Mouse (Mus musculus) adrenal gland (tissue): ENCODE data around the gene Inpp4b.

Experiments used
- intact Hi-C: fragments of 180-260 bp; cut with DNase I; formaldehyde crosslinking; loops from one replicate; pipeline ENCODE4 v1.15.1; 2025

Gene Inpp4b

DNA sequence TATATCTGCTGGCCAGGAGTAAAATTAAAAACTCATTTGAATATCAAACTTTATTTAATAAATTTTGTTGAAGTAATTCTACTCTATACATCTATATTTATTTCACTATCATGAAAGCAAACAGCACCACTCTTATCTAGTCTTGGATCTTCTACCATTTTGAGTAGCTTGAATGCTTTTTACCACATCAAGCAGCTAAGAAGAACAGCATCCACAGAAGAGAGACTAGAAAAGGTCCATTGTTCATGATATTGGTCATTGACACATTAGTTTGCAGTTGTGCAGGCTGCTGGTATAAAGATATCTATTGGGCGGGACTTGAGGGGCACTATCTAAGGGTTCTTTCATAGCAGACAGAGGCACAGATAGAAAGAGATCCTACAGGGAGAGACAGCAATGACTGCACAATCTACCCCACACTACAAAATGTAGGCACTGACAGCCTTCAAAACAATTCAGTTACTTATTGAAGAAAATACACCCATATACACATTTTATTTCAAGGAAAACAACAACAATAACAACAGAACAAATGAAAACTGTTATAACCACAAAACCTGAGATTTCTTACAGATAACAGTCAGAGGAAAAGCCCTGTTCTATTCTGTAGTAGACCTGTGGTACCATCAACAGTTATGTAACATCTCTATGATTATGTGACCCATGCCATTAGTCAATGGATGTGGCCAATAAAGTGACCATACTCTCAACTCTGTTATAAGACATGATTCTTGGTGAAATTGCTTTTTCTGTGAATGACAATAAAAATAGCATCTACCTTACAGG, 230.2 kb downstream of the Inpp4b start:
- intact Hi-C loops = loop anchor here (10.0 kb wide), 1 partner anchor 232 kb away; no protein-coding TSS in a partner anchor

DNA sequence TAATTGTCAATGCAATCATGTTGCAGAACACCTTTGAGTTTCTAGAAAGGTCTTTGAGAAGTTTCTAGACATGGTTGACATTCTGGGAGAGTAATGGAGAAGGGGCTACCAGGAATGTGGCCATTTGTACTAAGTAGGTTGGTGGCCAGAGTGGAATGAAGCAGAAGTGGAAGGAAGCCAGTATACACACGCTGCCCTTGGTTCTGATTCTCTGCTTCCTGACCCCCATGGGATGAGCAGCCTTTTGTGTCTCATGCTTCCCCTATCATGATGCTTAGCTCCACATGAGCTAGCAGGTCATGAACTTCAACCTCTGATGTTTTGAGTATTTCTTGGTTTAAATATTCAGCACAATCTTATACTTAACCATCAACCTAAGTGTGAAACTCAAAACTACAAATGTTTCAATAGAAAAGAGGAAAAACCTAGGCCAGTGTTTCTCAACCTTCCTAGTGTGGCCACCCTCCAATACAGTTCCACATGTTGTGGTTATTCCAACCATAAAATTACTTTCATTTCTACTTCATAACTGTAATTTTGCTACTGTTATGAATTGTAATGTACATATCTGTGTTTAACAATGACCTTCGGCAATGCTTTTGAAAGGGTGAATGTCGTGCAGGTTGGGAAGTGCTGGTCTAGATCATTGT, 233.0 kb downstream of the Inpp4b start:
- intact Hi-C loops = loop anchor here (10.0 kb wide), 1 partner anchor 229 kb away; no protein-coding TSS in a partner anchor

DNA sequence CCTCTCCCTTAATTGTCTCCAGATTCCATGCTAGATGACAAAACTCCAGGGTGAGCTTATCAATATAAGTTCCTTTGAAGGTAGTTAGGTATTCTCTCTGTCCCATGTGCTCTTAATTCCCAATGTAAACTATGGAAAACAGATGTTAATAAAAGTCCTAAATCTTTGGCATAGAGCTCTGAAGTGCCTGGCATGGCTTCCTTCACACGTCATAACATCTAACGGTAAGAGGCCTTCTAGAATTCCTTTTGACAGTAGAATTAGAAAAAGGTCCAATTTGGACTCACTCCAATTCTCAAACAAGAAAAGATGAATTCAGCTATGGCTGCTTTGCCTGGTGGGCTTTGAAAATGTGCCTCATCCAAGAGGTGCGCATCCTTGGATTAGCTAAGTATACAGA, 236.6 kb downstream of the Inpp4b start:
- intact Hi-C loops = loop anchor here (10.0 kb wide), 1 partner anchor 226 kb away; no protein-coding TSS in a partner anchor

DNA sequence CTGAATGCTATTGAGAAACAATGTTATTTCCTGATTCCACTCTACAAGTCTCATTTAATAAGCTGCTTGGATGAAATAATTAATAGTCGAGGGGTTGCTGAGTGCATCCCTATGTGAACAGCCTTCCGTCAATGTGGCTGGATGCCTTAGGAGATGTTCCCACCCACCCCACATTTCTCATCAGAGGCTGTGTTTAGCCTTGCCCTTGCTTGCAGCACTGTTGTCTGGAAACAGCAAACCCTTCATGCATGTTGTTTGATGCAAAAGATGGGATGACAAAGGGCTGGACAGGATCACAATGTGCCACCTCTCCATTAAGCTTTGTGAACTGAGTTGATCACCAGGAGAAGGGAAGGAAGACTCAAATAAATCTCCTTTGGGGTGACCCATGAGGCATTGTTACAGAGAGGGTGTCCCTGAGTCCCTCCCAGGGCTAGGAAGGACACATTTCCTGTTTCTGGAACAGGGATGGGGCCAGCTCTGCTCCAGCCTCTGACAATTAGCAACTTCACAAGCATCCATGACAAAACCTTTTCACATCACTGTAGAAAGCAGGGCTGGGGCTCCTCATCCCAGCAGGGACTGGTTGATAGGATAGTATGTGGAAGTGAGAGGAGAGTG, 239.6 kb downstream of the Inpp4b start:
- intact Hi-C loops = no loop called here

DNA sequence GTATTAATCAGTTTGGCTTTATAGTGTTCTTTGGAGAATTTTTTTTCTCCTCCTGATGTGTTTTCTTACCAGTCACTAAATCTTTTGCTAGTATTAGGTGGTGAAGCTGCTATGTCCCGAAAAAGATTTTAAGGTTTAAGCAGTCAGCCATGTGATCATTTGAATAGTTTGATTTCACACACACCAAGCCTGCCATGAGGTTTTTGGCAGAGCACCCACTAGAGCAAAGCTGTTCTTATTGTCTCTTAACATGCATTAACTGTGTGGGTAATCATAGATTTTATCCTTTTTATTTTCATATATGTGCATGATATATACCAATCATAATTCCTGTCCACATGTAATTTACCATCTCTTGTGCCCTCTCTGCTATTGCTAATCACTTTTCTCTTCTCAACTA, 240.6 kb downstream of the Inpp4b start:
- intact Hi-C loops = no loop called here

DNA sequence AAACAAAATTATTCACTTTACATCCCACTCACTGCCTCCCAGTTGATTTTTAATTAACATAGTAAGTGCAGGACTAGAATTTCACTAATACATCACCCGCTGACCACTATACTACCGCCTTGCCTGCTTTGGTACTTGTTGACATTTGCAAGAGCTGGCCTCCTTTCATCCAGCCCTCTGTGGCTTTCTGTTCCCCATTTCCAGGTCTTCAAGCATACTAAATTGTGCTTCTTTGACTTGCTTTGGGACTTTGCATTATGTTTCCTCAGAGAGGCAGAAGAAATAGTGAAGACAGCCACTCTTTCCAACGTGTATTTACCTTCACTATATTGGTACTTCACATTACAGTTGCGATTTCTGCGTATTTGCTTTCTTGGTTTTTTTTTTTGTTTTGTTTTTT, 244.4 kb downstream of the Inpp4b start:
- intact Hi-C loops = no loop called here

DNA sequence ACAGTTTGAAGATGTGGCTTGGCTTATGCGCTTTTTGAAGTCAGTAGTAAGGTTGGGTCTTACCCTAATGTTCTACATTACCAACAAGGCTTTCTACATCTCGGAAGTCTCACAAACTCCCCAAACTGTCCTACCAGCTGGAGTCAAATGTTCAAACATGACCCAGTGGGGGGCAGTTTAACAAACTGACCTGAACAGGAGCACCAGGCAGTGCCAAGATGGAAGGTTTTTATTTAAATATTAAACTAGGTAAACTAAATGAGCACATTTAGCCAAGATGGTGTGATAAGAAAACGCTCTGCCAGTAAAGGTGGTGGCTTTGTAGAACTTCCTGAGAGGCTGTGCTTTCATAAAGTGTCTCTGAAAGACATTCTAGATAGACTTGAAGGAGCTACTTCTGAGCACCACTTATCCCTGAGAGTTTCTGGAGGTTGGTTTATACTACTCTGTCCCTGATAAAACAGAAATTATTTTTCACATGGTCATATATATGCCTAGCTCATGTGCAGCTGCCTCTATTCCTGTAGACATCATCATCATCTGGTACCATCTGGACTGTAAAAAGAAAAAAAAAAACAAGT, 251.9 kb downstream of the Inpp4b start:
- intact Hi-C loops = no loop called here

DNA sequence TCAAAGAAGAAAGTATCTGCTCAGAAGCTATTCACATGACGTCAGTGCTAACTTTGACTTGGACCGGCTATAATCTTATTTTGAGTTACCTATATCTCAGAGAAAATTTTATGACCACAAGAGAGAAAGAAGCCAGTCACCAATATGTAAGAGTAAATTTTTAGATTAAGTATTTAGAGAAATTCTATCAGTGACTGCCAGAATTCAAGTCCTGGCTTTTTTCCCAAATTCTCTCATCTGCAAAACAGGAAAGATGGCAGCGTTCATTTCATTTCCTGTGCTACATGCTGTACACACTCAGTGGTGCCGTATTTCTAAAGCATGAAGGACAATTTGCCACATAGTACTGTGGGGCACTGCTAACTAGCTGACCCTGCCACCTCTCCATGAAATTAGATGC, 256.9 kb downstream of the Inpp4b start:
- intact Hi-C loops = no loop called here

DNA sequence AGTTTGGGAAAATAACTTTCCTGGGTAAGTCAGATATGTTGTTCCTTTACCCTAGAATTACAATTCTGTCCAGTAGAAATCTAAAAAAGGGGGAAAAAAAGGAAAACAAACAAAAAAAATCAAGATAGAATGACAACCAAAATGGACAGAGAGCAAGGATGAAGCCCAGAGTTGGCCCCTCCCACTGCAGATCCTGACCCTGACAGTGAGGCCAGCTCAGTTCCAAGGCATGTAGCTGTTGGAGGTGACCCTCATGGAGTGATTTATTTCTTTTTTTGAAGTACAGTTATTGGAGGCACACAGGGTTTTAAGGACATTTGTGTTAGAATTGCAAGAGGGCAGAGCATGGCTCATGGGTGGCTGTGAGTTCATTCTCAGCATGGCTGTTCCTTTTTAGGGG, 258.8 kb downstream of the Inpp4b start:
- intact Hi-C loops = no loop called here

DNA sequence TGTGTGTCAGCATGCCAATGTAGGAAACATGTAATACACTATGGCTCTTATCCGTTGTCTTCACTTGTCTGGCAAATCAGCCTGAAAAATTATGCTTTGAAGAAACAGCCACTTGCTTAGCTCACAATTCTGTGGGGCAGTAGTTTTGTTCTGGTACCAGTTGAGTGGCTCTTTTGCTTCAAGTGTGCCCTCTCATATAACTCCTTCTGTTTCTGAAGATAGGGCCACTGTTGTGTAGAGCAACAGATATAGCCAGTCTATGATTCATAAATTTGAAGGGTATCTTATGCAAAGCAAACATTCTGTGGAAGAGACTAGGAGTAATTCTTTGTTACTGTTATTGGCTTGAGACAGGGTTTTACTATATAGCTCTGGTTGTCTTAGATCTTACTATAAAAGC, 265.7 kb downstream of the Inpp4b start:
- intact Hi-C loops = no loop called here

DNA sequence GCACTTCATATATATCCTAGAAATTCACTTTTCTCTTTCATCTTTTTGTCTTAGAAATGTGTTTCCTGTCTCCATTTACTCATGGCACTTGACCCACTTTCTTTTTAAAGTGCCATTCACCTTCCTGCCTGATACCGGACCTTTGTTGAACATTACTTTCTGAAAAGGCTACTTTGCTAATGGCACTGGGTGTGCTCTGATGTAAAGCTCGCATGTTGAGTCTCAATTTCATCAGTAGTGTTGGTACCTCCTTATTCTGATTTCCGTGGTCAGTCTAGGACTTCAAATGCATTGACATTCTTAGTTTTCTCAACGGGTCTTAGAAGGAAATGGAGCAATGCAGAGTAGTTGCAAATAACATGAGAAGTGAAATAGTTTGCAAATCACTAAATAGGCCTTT, 266.7 kb downstream of the Inpp4b start:
- intact Hi-C loops = no loop called here

DNA sequence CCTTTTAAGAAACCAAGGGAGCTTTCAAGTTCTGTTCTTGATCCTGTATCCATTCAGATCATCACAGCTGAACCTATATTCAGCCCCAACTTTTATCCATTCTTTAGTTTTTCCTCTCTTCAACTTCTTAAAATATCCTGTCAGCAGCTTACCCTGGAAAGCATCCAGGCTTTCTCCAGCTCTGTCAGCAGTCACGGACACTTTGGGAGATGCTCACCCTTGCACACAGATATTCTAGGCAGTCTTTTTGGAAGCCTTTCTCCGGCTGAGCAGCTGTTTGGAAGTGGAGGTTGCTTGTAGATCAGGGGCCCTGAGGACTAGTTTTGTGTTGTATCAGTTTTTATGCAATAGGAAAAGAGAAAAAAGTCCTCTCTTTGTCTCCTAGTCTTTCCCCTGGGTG, 270.3 kb downstream of the Inpp4b start:
- intact Hi-C loops = no loop called here

DNA sequence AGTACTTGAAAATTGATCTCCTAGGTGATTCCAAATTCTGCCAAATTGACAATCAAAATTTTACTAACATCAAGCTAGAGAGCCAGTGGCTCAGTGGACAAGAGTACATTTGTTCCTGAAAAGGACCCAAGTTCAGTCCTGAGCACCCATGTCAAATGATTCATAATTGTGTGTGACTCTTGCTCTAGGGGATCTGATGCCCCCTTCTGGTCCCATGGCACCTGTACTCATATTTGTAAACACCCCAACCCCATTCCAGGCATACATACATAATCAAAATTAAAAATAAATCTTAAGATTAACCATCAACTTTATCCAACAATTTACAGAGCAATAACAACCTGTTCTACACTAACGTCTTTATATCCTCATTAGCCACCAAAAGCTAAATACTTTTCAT, 271.8 kb downstream of the Inpp4b start:
- intact Hi-C loops = no loop called here

DNA sequence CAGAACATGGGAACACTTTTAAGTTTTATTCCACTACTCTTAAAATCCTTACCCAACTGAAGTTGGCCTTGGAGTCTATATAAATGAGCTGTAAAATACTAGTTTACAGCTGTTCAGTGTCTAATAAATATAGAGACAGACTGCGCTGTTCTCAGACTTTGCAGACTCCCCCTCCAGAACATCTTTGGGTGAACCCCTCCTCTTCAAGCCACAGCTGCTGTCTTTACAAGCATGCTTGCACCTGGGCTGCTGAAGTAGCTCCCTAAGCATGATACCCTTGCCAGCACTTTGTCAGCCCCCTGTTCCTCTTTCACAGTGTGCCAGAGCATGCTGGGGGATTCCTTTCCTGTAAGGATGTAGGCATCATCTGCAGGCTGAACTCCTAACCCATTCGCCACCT, 272.2 kb downstream of the Inpp4b start:
- intact Hi-C loops = no loop called here

DNA sequence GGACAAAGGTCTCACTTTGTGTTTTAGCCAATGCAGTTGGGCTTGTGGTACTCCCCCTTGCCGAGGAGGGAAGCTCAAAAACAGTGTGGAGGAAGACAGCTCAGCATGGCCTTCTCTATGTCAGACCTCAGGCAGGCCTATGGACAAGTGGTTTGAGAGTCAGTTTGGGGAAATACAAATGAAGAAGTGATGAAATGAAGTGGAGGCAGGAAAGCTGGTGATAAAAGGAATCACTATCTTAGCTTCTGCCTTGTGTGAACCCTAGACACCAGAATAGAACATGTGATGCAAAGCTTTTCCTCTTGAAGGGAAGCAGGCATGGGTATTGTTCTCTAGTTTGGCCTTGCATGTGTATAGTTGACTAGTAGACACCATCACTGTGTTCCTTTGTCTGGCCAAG, 273.2 kb downstream of the Inpp4b start:
- intact Hi-C loops = no loop called here

DNA sequence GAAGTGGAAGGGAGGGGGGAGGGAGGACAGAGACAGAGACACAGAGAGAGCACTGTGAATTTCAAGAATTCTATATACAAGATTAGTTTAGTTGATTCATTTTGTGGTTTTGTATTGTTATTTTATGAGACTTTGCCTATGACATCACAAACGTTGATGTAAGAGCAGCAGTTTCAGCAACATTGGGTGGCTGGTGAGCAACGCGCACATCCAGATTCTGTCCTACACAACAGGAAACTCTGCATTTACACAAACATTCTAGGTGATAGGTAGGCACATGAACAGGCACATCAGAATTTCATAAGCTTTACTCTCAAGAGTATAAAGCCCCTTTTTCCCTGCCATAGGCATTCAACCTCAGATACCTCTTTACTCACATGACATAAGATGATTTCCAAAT, 276.6 kb downstream of the Inpp4b start:
- intact Hi-C loops = no loop called here

DNA sequence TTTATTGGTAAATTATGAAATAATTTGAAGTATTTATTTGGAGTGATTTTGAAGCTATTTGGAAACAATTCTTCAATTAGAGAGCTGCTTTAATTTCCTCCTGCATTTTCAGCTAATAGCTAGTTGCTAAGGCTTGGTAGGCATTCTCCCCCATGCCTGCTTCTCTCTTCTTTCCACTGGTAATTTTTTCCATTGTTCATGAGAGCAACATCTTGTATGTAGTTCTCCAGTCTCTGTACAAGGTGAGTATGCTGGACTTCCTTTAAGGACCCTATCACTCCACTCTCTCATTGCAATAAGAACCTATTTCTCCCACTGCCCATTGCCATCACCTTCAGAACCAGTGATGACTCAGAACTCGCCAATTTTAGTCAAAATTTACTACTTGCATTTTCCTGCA, 292.7 kb downstream of the Inpp4b start:
- intact Hi-C loops = no loop called here

DNA sequence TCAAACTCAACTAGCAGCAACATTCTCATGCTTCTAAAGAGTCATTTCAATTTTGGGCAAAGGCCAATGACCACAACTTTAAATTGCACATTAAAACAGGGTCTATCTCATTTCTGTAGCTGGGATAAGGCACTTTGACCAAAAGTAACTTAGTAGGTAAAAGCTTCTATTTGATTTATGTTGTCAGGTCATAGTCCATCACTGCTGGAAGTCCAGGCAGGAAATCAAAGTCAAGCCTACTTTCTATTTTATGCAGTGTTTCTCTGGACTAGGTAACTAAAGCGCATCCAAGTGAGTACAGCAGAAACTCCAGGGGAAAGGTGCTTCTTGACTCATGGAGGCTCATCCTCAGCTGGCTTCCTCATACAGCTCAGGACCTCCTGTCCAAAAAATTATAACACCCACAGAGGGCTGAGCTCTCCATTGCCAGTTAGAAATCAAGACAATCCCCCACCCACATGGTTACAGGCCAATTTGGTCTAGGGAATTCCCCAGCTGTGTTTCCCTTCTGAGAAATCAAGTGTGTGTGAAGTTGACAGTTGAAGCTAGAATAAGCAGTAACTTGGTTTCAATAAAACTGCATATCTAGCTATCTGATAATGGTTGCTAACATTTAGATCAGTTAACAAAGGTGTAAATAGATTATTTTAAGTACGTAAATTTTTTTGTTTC, 293.7 kb downstream of the Inpp4b start:
- intact Hi-C loops = no loop called here

DNA sequence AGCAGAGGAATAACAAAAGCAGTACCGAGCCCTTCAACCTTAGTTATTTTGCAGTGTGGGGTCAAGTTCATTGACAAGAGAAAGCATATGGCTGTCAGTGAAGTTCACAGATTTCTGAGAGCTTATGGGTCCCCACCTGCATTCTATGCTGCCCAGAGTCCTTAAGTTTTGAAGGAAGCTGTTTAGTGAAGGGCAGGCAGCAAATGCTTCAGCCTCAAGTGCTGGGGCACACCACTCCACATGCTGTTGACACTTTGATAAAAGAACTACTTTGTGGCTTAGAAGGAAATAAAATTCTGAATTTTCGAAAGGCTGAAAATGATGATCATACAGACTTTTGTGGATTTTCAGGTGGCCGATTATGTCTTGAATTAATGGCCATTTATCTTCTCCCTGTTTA, 296.1 kb downstream of the Inpp4b start:
- intact Hi-C loops = no loop called here

DNA sequence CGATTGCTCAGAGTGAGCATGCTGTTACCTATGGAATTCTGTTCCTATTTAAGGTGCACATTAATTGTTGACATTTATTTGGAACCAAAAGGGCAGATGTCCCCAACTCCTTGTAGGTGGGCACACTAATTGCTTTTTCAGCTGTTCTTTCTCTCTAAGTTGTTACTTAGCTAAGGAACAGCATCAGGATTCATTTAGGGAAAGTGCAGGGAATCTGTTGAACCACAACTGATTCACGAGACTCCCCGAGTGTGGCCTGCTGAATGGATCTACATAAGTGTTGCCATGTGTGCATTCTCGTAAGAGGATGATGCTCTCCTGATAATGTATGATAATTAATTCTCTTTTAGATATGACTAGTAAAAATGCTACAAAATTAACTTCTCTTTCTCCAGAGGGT, 297.5 kb downstream of the Inpp4b start:
- intact Hi-C loops = no loop called here

DNA sequence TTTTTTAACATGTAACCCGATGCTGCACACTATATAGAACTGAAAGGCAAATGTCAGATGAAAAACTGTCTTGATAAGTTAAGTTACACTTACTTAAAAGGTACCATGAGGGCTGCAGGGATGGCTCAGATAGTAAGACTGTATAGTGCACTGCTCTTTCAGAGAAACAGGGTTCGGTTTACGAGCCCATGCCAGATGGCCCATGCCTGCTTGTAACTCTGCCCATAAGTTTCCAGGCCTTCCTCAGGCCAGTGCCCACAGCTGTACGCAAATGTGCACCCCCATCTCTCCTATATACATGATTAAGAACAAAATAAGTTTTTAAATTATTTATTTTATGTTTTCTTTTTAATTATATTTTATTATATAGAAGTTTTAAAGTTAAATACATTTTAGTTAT, 300.7 kb downstream of the Inpp4b start:
- intact Hi-C loops = no loop called here

DNA sequence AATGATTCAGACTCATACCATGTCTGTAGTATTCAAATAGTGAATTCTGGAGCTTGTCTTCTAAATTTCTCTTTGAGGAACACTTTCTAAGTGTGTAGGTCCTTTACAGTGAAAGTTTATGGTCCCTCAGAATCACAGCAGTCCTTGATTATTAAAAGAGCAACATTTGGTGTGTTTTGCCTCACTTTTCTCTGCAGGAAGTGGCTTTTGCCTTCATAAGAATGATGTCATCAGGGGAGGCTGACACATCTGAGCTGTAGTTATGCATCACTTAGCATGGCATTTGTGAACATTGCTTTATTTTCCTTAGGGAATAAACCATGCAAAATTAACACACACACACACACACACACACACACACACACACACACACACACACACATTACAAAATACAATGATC, 349.8 kb downstream of the Inpp4b start:
- intact Hi-C loops = no loop called here
